In the genomic region with DNA sequence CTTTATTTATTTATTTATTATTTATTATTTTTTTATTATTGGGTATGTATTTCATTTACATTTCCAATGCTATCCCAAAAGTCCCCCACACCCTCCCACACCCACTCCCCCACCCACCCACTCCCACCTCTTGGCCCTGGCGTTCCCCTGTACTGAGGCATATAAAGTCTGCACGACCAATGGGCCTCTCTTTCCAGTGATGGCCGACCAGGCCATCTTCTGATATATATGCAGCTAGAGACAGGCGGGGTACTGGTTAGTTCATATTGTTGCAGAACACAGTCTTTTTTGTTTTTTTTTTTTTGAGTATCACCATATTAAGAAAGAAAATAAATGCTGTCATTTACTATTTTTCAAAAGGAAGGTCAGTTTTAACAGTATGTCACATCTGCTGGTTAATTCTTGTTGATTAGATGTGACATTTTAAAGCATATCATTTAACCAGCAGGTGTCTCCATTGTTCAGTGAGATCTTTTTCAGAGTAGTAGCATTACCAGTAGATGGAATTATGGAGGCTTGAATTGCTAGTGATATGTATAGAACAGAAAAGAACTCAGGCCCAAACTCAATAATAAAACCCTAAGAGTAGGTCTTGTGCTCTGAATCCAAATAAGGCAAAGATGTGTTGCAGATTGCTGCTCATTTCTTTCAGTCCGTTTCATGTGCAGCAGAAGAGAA, we compare ENCODE assay signal across 8 mouse cellular contexts. TPM values are rescaled to one million over a fixed set of nuclear protein-coding genes. Genes with fewer than 3 reads are reported as not detected.
A peak's percentile ranks its signal among the peaks of the same experiment; 100 is the strongest.
DNase-seq lines count a peak whose midpoint lies in the region; ATAC-seq and TF ChIP-seq lines count a peak whose summit lies in the region.
"Not testable (repeated sequence)": the region's sequence is repeated elsewhere in the genome, so short reads cannot be mapped to it uniquely, and the experiment has no call there.

No protein-coding gene starts in this region.

- H3K4me1 ChIP-seq in cerebellum, adult 2 months (ENCODE audit: control insufficient read depth, insufficient read depth, low read length); forebrain, embryonic 13.5 days; heart, postnatal 0 days (ENCODE audit: control insufficient read depth, insufficient read depth); lung, embryonic 14.5 days (ENCODE audit: insufficient read depth); midbrain, embryonic 15.5 days: not testable (repeated sequence)

- not testable (repeated sequence) for H3K27ac ChIP-seq in cerebellum, adult 2 months (ENCODE audit: insufficient read depth, low read length); forebrain, embryonic 13.5 days; heart, postnatal 0 days (ENCODE audit: low read depth); lung, embryonic 14.5 days (ENCODE audit: low read depth); midbrain, embryonic 15.5 days

- H3K9ac ChIP-seq in forebrain, embryonic 13.5 days; heart, postnatal 0 days (replicated peaks; ENCODE audit: low read depth, low read length); lung, embryonic 14.5 days; midbrain, embryonic 15.5 days: not testable (repeated sequence)

- TF ChIP-seq CTCF in cerebellum, adult 2 months (IDR thresholded peaks at IDR 0.05; ENCODE audit: borderline replicate concordance, insufficient read depth, low read depth, low read length), result peak; percentile 15; the same call in 1 of the 2 replicates
- TF ChIP-seq CTCF in heart, postnatal 0 days (IDR thresholded peaks at IDR 0.05; ENCODE audit: low read depth), result peak; percentile 52
- peak; percentile 43 for TF ChIP-seq CTCF in lung, embryonic 14.5 days (IDR thresholded peaks at IDR 0.05; ENCODE audit: low read depth)

- not testable (repeated sequence) for H3K4me3 ChIP-seq in cerebellum, adult 2 months (replicated peaks; ENCODE audit: insufficient read depth, low read depth, low read length); forebrain, embryonic 13.5 days; heart, postnatal 0 days (ENCODE audit: low read depth, low read length); lung, embryonic 14.5 days (ENCODE audit: low read depth, low read length); midbrain, embryonic 15.5 days

- peak; percentile 33 for DNase-seq in CD4-positive, CD25-positive, alpha-beta regulatory T cell, adult 2 months (ENCODE audit: low read depth, low spot score)
- DNase-seq in cerebellum, adult 2 months, result peak in 1 of 2 experiments; percentile 29
- peak; percentile 35 for DNase-seq in heart, postnatal 0 days (ENCODE audit: low spot score)
- DNase-seq in lung, embryonic 14.5 days, result peak; percentile 50
- peak; percentile 23 for DNase-seq in retina, postnatal 7 days (ENCODE audit: low read depth, low spot score)

- not testable (repeated sequence) for H3K4me2 ChIP-seq in forebrain, embryonic 13.5 days; heart, postnatal 0 days (ENCODE audit: low read depth, low read length); lung, embryonic 14.5 days; midbrain, embryonic 15.5 days

- not testable (repeated sequence) for H3K36me3 ChIP-seq in forebrain, embryonic 13.5 days (ENCODE audit: poor library complexity, severe bottlenecking); heart, postnatal 0 days (replicated peaks; ENCODE audit: control insufficient read depth, insufficient read depth, low read length); lung, embryonic 14.5 days (ENCODE audit: insufficient read depth); midbrain, embryonic 15.5 days (replicated peaks)

- not testable (repeated sequence) for TF ChIP-seq EP300 in heart, postnatal 0 days (IDR thresholded peaks at IDR 0.05; ENCODE audit: low read depth)

- not testable (repeated sequence) for H3K27me3 ChIP-seq in cerebellum, adult 2 months (ENCODE audit: control insufficient read depth, insufficient read depth, low read length); forebrain, embryonic 13.5 days; heart, postnatal 0 days (ENCODE audit: control insufficient read depth, insufficient read depth, low read length); lung, embryonic 14.5 days (ENCODE audit: insufficient read depth, low read length); midbrain, embryonic 15.5 days (replicated peaks)

- TF ChIP-seq POLR2A in cerebellum, adult 2 months (IDR thresholded peaks at IDR 0.05; ENCODE audit: borderline replicate concordance, insufficient read depth, low read length), result not testable (repeated sequence)

- 73% methylated on average over 5 of the region's 5 CpGs for WGBS in cerebellum, adult 2 months
- 71% methylated on average over 5 of the region's 5 CpGs for WGBS in forebrain, embryonic 13.5 days
- WGBS in heart, postnatal 0 days, result 77% methylated on average over 4 of the region's 5 CpGs
- WGBS in lung, embryonic 14.5 days, result 79% methylated on average over 4 of the region's 5 CpGs
- WGBS in midbrain, embryonic 15.5 days, result 66% methylated on average over 5 of the region's 5 CpGs

- peak; percentile 72 for ATAC-seq in forebrain, embryonic 13.5 days
- not testable (repeated sequence) for ATAC-seq in heart, postnatal 0 days (ENCODE audit: insufficient read depth, low read depth); lung, embryonic 14.5 days (ENCODE audit: insufficient read depth)
- peak; percentile 46 for ATAC-seq in inflammation-experienced regulatory T-cells, adult 6 months
- peak; percentile 61 for ATAC-seq in midbrain, embryonic 15.5 days (replicated peaks)

- not testable (repeated sequence) for H3K9me3 ChIP-seq in forebrain, embryonic 13.5 days (replicated peaks); heart, postnatal 0 days (replicated peaks; ENCODE audit: control insufficient read depth, low read length); lung, embryonic 14.5 days (ENCODE audit: low read depth, low read length); midbrain, embryonic 15.5 days

RNA-seq across cellular contexts. Expression of a gene that starts 7.9 kb away (rescaled TPM):
- polyA plus RNA-seq in cerebellum, adult 2 months (2012; rRNA removed), result 67.5 and 75.3 TPM in 2 replicates
- polyA plus RNA-seq in forebrain, embryonic 13.5 days (2015; fragmentation: Nextera tagmentation; extraction: Ambion mirVana), result 63.1 and 68.0 TPM in 2 replicates
- 17.0 and 22.2 TPM in 2 replicates for total RNA-seq in heart, postnatal 0 days (2014; rRNA removed; ENCODE audit: low replicate concordance)
- 12.5 and 13.7 TPM in 2 replicates for polyA plus RNA-seq in heart, postnatal 0 days (2015; fragmentation: Nextera tagmentation; extraction: Ambion mirVana)
- 100 to 1,000 TPM in 2 of 3 experiments, 10 to 100 TPM in 1; 75.8 to 116 (median 104) TPM for polyA plus RNA-seq in inflammation-experienced regulatory T-cells, adult 6 months (2017; shearing (Covaris generic))
- 49.7 and 50.8 TPM in 2 replicates for polyA plus RNA-seq in lung, embryonic 14.5 days (2014; fragmentation: Nextera tagmentation; extraction: Ambion mirVana)
- polyA plus RNA-seq in midbrain, embryonic 15.5 days (2015; fragmentation: Nextera tagmentation; extraction: Ambion mirVana), result 60.6 and 63.5 TPM in 2 replicates
